Mouse (Mus musculus) liver, embryonic 14.5 days (tissue): ENCODE data around the gene Ocln. TPM values are rescaled to one million over a fixed set of nuclear protein-coding genes. Genes with fewer than 3 reads are reported as not detected.
A peak's percentile ranks its signal among the peaks of the same experiment; 100 is the strongest.

Experiments used
- ATAC-seq: fragments of 200-750 bp; cut with Nextera tagmentation; 2 replicates; pipeline ENCODE4 v1.8.0; 2017; ENCODE audit warnings: moderate number of reproducible peaks, mild to moderate bottlenecking, moderate library complexity; ENCODE audit not compliant: insufficient read depth
- DNase-seq, 3 experiments: peaks; one replicate each; pipeline ENCODE4 v3.0.0-alpha.2; 2012 to 2013; ENCODE audit warnings: low read depth in 3 of 3, low spot score in 3 of 3
- H3K27ac ChIP-seq: fragments of 300-500 bp; sonication (generic); 2 replicates; pipeline ENCODE4 v1.5.1; 2014; ENCODE audit warnings: moderate library complexity, mild to moderate bottlenecking, control low read depth, inconsistent platforms
- H3K27me3 ChIP-seq: fragments of 300-500 bp; sonication (generic); 2 replicates; pipeline ENCODE4 v1.6.1; 2014; ENCODE audit warnings: mild to moderate bottlenecking, low read length, moderate library complexity; ENCODE audit not compliant: control insufficient read depth, insufficient read depth
- H3K36me3 ChIP-seq: fragments of 300-500 bp; sonication (generic); replicated peaks from 2 replicates; pipeline ENCODE4 v1.6.1; 2014; ENCODE audit warnings: low read depth; ENCODE audit not compliant: control insufficient read depth, insufficient read depth
- H3K4me1 ChIP-seq, 2 experiments: fragments of 200-500 bp in 1 of 2; fragments of 300-500 bp in 1 of 2; sonication (generic) in 1 of 2; replicated peaks; 2 replicates each; pipeline ENCODE4 v1.6.1; 2012 to 2014; ENCODE audit warnings: antibody characterized with exemption in 1 of 2, inconsistent platforms in 1 of 2, low read length in 1 of 2; ENCODE audit not compliant: control insufficient read depth in 2 of 2, insufficient read depth in 2 of 2
- H3K4me2 ChIP-seq: fragments of 300-500 bp; sonication (generic); 2 replicates; pipeline ENCODE4 v1.6.1; 2014; ENCODE audit warnings: low read depth, mild to moderate bottlenecking, control low read depth, moderate library complexity
- H3K4me3 ChIP-seq, 2 experiments: fragments of 200-500 bp in 1 of 2; fragments of 300-500 bp in 1 of 2; sonication (generic) in 1 of 2; 2 replicates each; pipeline ENCODE4 v1.5.1; 2012 to 2014; ENCODE audit warnings: low read depth in 2 of 2, low read length in 2 of 2, mild to moderate bottlenecking in 2 of 2, control low read depth in 1 of 2, inconsistent platforms in 1 of 2, moderate library complexity in 1 of 2; ENCODE audit not compliant: insufficient read depth in 1 of 2
- H3K9ac ChIP-seq: fragments of 300-500 bp; sonication (generic); replicated peaks from 2 replicates; pipeline ENCODE4 v1.6.1; 2014; ENCODE audit warnings: mild to moderate bottlenecking, control low read depth, moderate library complexity
- H3K9me3 ChIP-seq: fragments of 300-500 bp; sonication (generic); 2 replicates; pipeline ENCODE4 v1.6.1; 2016; ENCODE audit warnings: low read length, mixed read lengths; ENCODE audit not compliant: control insufficient read depth
- CTCF ChIP-seq: IDR thresholded peaks from 2 replicates; pipeline ENCODE4 v1.5.1; 2016; ENCODE audit warnings: antibody characterized with exemption, low read depth, control low read depth
- EP300 ChIP-seq: IDR thresholded peaks from 2 replicates; pipeline ENCODE4 v1.6.1; 2016; ENCODE audit warnings: antibody characterized with exemption, low read depth
- WGBS: fragments of 180-500 bp; shearing (Covaris S2); extraction: QIAGEN DNeasy Blood & Tissue Kit; methylation state at CpG from one replicate; pipeline ENCODE4 v1.1.7; 2014; ENCODE audit not compliant: insufficient replicate concordance; 5-methylcytosine and 5-hydroxymethylcytosine counted together
- polyA plus RNA-seq, 2 experiments: library from polyadenylated mRNA; depleted of rRNA in 1 of 2; stranded (reverse) in 1 of 2; unstranded in 1 of 2; fragments of >200 nt; fragmentation: Nextera tagmentation in 1 of 2; extraction: Ambion mirVana in 1 of 2; gene quantifications; 2 replicates each; pipeline versions ENCODE4 v1.2.1 to v1.2.3; 2012 to 2014

Ocln gene
- polyA plus RNA-seq, 2 experiments, result 2.4 to 4.8 TPM

DNA sequence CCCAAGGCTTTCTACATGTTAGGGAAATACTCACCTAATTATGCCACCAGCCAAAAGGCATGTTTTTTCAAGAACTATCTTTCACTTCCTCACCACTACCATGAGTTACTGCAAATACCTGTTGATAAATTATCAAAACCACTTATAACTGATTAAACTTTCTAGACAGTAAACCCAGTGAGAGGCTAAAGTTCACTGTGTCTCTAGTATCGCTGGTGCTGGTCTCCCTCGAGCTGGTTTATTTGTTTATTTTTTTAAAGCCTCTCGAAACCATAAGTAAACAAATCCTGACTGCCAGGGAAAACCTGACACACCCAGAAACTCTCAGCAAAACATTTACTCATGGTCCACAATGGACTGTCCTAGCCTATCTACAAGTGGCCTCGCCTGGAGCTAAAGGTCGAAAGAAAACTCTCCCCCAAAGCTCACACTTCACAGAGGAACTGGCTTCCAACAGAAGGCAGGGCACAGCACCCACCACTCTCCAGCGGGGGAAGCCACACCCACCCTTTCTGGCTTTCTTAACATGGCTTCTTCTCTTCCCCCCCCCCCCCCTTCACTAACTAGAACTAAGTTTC lies 19.6 kb downstream of the Ocln start:
- no peaks in the 10 kb centered on the region for H3K9me3 ChIP-seq
- DNase-seq (peak in 1 of 3 experiments; percentile 31), ATAC-seq (peak; percentile 77)
- H3K27ac ChIP-seq, result no peak overlapping the region
- no peaks in the 10 kb centered on the region for H3K4me1 ChIP-seq
- H3K4me3 ChIP-seq, result no peak overlapping the region
- H3K4me2 ChIP-seq, result no peak overlapping the region
- H3K27me3 ChIP-seq, result no peaks in the 10 kb centered on the region
- TF ChIP-seq EP300 (no peak), CTCF (no peak)
- H3K36me3 ChIP-seq, result no peaks in the 10 kb centered on the region
- H3K9ac ChIP-seq, result no peak overlapping the region
- 37% methylated on average over 6 of the region's 6 CpGs for WGBS

DNA sequence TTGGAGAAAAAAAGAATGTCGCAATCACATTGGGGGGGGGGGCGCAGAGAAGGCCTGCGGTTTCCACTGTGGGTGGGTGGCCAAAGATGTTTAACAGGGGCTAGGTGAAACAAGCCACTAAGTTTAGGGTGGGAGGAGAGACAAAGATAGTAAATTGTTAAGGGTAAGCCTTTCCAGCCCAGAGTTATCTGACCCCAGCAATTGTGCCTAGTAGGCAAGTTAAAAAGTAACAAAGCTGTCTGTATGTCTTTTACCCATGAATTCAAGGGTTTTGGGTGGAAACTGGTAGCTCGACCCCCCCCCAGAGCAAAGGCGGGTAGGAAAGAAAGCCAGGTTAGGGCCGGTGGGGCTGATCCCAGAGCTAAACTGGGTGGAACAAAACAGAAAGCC lies 25.9 kb downstream of the Ocln start:
- no peaks in the 10 kb centered on the region for H3K36me3 ChIP-seq
- H3K4me1 ChIP-seq, result peaks cover 0 to 2% of the 10 kb centered on the region in 2 experiments; a peak in 1 of 4 replicates
- ATAC-seq (no peak), DNase-seq (no peak)
- WGBS, result 53% methylated on average over 6 of the region's 6 CpGs
- no peak overlapping the region for H3K9ac ChIP-seq
- H3K9me3 ChIP-seq, result no peaks in the 10 kb centered on the region
- H3K4me2 ChIP-seq, result peak overlapping the region; percentile 27
- H3K4me3 ChIP-seq, result no peak overlapping the region
- H3K27ac ChIP-seq, result no peak overlapping the region
- TF ChIP-seq CTCF, result no peak
- TF ChIP-seq EP300, result no peak
- H3K27me3 ChIP-seq, result no peaks in the 10 kb centered on the region

DNA sequence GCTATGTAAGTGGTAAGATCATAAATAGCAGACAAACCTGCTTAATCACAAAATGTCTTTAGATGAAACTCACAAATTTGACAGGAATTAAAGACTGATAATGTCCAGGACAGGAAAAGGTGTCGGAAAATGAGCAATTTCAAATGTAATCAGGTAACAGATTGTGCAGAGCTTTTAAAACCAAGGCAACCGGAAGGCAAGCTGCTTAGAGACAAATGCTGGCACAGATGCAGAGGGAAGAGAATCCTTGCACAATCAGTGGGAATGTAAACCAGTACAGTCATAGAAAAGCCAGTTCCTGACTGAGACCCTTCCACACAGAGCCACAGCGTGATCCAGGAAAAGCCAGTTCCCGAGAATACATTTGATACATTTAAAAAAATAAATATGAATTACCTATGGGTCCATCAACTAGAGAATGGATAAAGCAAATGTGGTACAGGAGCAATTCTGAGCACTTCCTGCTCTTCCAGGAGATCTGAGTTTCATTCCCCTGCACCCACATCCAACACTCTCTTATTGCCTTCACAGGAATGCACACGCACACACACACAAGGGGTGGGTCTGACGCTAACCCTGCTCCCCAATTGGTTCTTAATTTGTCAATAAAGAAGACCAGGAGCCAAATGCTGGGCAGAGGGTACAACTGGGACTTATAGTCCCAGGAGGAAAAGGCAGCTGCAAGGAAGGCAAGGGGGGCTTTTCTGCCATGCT lies 26.4 kb downstream of the Ocln start:
- H3K4me1 ChIP-seq, result peaks cover 0 to 2% of the 10 kb centered on the region in 2 experiments; a peak in 1 of 4 replicates
- TF ChIP-seq EP300, result no peak
- no peak for TF ChIP-seq CTCF
- H3K27ac ChIP-seq, result no peak overlapping the region
- H3K9ac ChIP-seq, result no peak overlapping the region
- no peaks in the 10 kb centered on the region for H3K9me3 ChIP-seq
- ATAC-seq, result no peak
- H3K36me3 ChIP-seq, result no peaks in the 10 kb centered on the region
- no peak for DNase-seq
- H3K27me3 ChIP-seq, result no peaks in the 10 kb centered on the region
- no peak overlapping the region for H3K4me3 ChIP-seq
- 67% methylated on average over 6 of the region's 6 CpGs for WGBS
- H3K4me2 ChIP-seq, result no peak overlapping the region

DNA sequence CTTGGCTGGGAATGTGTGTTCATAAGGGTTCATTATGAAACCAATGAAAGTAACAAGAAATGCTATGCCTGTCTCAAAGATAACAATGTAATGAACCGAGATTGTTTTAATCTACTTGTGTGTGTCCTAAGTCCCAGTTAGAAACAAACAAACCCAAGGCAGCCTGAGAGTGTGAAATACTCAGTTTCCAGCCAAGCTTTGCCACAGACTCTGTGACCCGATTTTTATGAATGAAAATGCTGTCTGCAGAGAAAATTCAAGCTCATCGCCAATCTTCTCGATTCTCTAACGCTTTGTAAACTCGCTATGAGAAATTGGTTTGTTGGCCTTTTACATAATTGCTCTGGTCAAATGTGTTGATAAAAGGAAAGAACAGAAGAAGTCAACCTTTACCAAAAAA lies 27.6 kb downstream of the Ocln start:
- Histone ChIP-seq H3K36me3 (no peaks in the 10 kb centered on the region), H3K4me1 (peaks cover 0 to 2% of the 10 kb centered on the region in 2 experiments; a peak in 1 of 4 replicates), H3K27me3 (no peaks in the 10 kb centered on the region), H3K9me3 (no peaks in the 10 kb centered on the region), H3K9ac (no peak overlapping the region), H3K4me3 (no peak overlapping the region), H3K4me2 (no peak overlapping the region), H3K27ac (no peak overlapping the region)
- 69% methylated on average over 6 of the region's 6 CpGs for WGBS
- TF ChIP-seq CTCF (no peak), EP300 (no peak)
- no peak for DNase-seq
- no peak for ATAC-seq

DNA sequence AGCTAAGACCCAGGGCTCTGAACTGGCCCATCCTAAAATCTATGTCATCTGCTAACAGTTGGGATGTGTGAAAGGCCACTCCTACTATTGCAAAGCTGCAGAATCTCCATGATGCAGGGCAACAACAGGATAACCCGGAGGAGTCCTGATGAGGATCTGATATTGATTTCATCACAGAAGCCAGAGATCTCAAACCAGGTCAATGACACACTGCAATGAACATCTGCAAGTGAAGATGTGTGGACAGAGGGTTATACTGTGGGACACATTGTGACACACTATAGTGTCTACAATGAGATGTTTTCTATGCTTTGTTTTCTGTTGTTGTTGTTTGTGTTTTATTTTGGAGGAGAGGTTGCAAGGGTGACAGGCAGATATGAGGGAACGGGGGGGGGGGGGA lies 28.8 kb downstream of the Ocln start:
- no peak for ATAC-seq
- H3K27ac ChIP-seq, result no peak overlapping the region
- WGBS, result 75% methylated on average over 2 of the region's 2 CpGs

More for the DNA sequence above, 28.8 kb downstream of the Ocln start:
- no peaks in the 10 kb centered on the region for H3K27me3 ChIP-seq
- no peaks in the 10 kb centered on the region for H3K9me3 ChIP-seq
- no peaks in the 10 kb centered on the region for H3K36me3 ChIP-seq
- no peak overlapping the region for H3K4me2 ChIP-seq
- no peak overlapping the region for H3K4me3 ChIP-seq
- no peak for TF ChIP-seq CTCF
- TF ChIP-seq EP300, result no peak
- DNase-seq, result no peak
- H3K9ac ChIP-seq, result no peak overlapping the region
- H3K4me1 ChIP-seq, result peaks cover 0 to 2% of the 10 kb centered on the region in 2 experiments; a peak in 1 of 4 replicates
